Mouse (Mus musculus): ENCODE measurements at regions not wholly inside any gene's neighbourhood (a gene's known extent, or its start where the extent isn't known, plus 50 kb on each side); places are given as distances from the start of the nearest gene placed in this dataset.

DNA sequence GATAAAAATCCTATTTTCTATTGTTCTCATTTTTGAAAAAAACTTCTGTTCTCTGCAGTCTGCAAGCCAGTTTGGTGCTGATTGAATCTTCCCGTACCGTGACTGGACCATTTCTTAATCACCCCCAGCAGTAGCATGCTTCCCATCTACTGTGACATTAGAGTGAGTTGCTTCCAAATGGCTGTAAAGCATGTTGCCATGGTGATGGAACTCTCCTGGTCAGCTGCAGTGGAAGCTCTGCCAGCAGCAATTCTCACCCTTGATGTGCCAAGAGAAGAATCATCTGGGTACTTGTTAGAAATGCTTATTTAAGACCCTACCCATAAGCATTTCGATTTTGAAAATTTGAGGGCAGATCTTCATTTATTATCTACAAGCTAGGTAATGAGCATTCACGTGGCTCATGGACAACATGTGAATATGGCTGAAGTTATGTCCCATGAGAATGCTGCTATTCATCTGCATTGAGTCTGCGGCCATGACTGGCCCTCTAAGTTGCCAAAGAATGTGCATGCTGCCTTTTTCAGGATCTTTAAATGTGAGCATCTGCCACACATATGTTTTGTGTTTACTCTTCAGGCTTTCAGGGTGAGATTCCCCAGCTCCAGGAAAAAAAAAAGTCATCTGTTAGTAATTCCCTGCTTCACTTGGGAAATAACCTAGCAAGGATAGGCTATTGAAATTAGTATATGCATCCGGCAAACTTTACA, 62.8 kb downstream of the H2al1n start:
- DNase-seq (ENCODE audit: low spot score in 2 of 2), result peak in 1 of 2 experiments; percentile 5

DNA sequence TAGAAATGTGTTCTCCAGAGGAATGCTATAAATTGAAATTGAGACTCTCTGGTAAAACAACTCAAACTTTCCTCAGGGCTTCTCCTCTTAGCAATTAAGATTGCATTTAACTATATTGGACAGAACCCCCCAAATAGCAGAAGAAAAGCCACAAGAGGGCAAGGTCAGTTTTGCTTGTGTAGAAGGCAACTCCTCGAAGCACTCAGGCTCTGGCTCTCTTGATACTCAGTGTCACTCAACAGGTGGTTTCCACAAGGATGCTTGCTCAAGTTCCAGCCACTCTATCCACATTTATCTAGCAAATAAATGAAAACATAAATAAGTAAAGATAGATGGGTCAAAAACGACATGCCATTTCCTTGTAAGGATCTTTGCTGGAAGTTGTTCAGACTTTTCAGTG, 68.4 kb downstream of the H2al1n start:
- no peak for DNase-seq (ENCODE audit: low spot score in 2 of 2)

DNA sequence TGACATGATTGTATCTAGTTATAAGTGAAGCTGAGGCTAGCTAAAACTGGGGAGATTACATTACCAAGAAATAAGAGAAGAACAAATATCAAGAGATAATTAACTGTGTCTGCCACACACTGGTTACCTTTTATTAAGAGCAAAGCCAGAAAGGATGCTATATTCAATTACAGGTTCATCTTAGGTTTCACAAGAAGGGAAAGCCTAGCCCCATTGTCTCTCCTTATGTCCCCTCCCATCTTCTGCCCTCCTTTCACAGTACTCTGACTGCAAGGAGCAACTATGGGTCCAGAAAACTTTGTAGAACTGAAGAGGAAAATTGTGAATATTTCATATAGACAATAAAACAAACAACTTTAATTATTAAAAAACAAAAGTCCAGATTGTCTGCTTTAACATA, 68.8 kb downstream of the H2al1n start:
- DNase-seq (ENCODE audit: low spot score in 2 of 2), result no peak

DNA sequence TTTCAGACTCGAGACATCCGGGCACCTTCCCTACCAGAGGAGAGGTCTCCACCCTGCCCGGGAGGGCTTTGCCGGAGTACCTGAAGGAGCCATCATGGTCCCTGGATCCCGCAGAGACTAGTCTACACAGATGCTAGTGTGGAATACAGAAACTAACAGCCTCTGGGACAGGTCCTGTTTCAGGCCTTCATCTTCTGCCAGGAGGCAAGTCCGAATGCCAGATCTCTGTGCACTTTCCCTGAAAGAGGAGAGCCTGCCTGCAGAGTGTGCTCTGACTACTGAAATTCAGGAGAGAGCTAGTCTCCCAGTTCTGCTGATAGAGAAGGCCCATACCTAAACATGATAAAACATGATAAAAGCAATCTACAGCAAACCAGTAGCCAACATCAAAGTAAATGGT, 83.9 kb downstream of the H2al1n start:
- DNase-seq (ENCODE audit: low spot score in 2 of 2), result no peak

DNA sequence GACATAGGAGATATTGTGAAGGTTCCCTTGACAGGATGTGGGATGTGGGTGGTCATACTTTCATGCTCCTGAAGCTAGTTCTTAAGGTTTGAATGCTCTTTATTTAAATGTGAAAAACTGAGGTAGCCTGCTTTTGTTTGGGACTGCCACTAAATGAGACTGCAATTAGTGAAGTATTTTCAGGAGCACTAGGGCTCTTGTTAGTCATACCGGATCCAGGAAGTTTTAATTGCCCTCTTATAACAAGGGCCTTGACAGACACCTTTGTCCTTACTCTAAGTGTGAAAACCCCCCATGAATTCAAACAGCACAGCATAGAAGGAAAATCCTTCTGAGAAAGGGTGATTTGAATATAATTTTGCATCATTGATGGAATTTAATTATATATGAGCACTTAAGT, 91.2 kb downstream of the H2al1n start:
- no peak for DNase-seq (ENCODE audit: low spot score in 2 of 2)

DNA sequence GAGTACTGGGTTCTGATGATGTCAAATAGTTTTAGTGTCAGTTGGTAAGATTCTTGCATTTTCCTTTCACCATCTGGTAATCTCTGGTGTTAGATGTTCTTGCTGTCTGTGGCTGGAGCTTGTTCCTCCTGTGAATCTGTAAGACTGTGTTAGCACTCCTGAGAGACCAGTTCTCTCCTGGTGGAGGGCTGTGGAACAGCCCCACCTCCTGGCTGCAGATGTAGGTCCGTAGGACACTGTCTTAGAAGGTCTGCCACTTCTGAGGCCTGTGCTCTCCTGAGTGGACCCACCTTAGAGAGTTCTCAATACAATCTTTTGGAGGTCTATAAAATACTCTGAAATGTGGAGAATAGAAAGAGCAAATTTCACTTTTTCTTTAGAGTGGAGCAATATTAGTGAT, 101.8 kb downstream of the H2al1n start:
- no peak for DNase-seq (ENCODE audit: low spot score in 2 of 2)

DNA sequence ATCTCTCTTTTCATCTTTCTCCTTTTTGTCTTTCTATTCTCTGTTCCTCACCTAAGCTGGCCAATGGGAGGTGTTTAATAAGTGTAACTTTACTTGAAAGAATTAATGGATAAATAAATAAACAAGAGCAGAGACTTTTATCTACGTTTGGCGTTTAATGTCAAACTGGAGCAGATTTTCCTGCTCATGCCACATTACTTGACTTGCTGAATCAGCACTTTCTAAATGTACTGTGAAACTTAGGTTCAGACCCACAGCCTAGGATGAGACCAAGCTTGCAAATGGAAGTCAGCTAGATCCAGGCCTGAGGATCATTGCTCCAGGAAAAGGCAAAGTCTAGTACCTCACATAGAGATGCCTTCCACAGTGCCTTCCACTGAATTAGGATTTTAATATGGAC, 141.5 kb downstream of the H2al1n start:
- DNase-seq (ENCODE audit: low spot score in 2 of 2), result no peak

DNA sequence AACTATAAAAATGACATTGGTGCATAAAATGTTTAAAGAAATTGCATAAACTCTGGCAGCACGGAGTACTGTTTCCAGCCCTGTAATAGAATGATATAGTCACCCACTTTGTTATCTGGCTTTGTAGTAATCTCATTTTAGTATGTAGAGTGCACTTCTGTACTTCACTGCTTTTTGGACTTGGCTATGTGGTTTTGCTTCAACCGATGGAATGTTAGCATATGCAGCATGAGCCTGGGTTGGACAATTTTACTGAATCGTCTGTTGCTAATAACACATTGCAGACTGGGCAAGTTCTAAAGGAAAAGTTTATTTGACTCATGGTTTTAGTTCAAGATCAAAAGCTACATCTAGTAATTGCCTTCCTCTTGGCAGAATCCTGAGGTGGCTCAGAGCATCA, 142.4 kb downstream of the H2al1n start:
- no peak for DNase-seq (ENCODE audit: low spot score in 2 of 2)

DNA sequence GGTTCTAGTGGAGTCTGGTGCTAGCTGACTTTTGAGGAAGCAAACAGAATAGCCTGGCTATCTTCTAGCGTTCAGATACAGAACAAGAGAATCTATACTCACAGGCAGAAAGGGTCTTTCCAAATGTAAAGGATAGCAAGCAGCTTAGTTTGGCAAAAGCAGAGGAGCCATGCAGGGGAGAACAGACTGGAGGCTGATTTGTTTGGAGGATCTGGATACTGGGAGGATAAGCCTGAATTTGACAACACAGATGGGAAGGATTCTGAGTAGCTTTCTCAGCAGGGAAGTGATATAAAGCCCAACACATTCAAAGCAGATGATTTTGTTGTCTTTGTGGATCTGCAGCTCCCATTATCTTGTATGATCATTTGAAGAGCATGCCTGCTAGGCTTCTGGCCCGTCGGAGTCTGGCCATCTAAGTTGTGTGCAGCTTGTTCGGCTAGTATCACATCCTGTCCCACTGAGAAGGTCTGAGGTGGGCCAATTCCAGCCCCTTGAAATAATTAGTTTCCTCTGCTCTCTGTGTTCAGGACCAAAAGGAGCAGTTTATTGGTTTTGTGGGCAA, 145.6 kb downstream of the H2al1n start:
- DNase-seq (ENCODE audit: low spot score in 2 of 2), result no peak

Data from layer of hippocampus, adult 8-10 months (tissue).